Comparison of ENCODE assay signal across 9 mouse cellular contexts in the genomic region with DNA sequence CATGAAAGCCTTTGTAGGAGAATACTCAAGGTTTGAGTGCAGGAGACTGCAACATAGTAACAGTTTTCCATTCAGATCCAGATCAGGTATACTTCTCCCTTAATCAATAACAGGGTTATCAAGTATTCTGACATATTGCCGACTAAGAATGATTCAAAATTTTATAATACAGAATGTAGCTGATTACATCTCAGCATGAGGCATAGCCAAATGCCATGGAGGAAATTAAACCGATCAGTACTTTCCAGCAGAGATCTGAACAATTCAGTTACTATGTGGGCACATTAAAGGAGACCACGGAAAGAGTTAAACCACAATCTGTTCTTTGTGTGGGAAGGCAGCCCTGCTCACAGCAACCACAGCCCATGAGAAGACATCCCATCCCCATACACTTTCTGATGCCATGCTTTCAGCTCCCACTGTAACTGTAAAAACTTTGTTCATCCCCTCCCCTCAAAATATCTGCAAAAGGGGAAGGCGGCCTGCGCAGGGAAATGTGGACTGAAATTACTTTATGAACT.
DNase-seq lines count a peak whose midpoint lies in the region; ATAC-seq lines count a peak whose summit lies in the region.
"Had no signal": no experiment of that assay in that cellular context is flagged by ENCODE, and none has a peak within 500 bp of the region (broad histone marks: within the 10 kb centered on the region; RNA-seq: fewer than 3 reads in every experiment).

No protein-coding gene starts in this region.

- no peaks in the 10 kb centered on the region for H3K27me3 ChIP-seq in forebrain, embryonic 15.5 days
- peaks cover 33% of the 10 kb centered on the region for H3K27me3 ChIP-seq in liver, embryonic 12.5 days (replicated peaks)

- peak overlapping the region; percentile 61 for H3K9ac ChIP-seq in forebrain, embryonic 15.5 days (replicated peaks)
- no peak overlapping the region for H3K9ac ChIP-seq in liver, embryonic 12.5 days

- no peaks in the 10 kb centered on the region for H3K36me3 ChIP-seq in forebrain, embryonic 15.5 days
- peaks cover 8% of the 10 kb centered on the region; the same call in 1 of the 2 replicates for H3K36me3 ChIP-seq in liver, embryonic 12.5 days

- peak overlapping the region; percentile 75 for H3K4me3 ChIP-seq in forebrain, embryonic 15.5 days
- H3K4me3 ChIP-seq in liver, embryonic 12.5 days = no peak overlapping the region

- H3K4me1 ChIP-seq in forebrain, embryonic 15.5 days = peaks cover 3% of the 10 kb centered on the region; the same call in 1 of the 2 replicates
- no peaks in the 10 kb centered on the region for H3K4me1 ChIP-seq in liver, embryonic 12.5 days

- H3K27ac ChIP-seq in forebrain, embryonic 15.5 days (replicated peaks) = peak overlapping the region; percentile 93
- H3K27ac ChIP-seq in liver, embryonic 12.5 days = no peak overlapping the region

- H3K9me3 ChIP-seq in forebrain, embryonic 15.5 days = no peaks in the 10 kb centered on the region
- H3K9me3 ChIP-seq in liver, embryonic 12.5 days (replicated peaks) = no peaks in the 10 kb centered on the region

- 25% methylated on average over 5 of the region's 5 CpGs for WGBS in forebrain, embryonic 15.5 days
- WGBS in liver, embryonic 12.5 days (ENCODE audit: insufficient replicate concordance) = 51% methylated on average over 5 of the region's 5 CpGs

- peak overlapping the region; percentile 48 for H3K4me2 ChIP-seq in forebrain, embryonic 15.5 days (replicated peaks)
- H3K4me2 ChIP-seq in liver, embryonic 12.5 days = peak overlapping the region; percentile 23; the same call in 1 of the 2 replicates

- DNase-seq in heart, adult 11 months = peak; percentile 86
- no peak for DNase-seq in heart, postnatal 4 days
- peak; percentile 32 for DNase-seq in 3T3-L1 (ENCODE audit: low read depth, low spot score)
- DNase-seq in adrenal gland, adult (ENCODE audit: inconsistent age in 2 of 2, low spot score in 1 of 2) = no peak
- no peak for DNase-seq in lung, postnatal 10 days
- DNase-seq in layer of hippocampus, adult 9-10 months (ENCODE audit: low spot score) = no peak

- ATAC-seq in forebrain, embryonic 15.5 days (replicated peaks) = no peak
- ATAC-seq in liver, embryonic 12.5 days = no peak
- ATAC-seq: activated CD4-positive, CD25-positive, alpha-beta regulatory T cell, adult 4 months had no signal

Comparison
In these comparisons a context has a peak if more than half of its experiments do, and no peak if none do; other contexts are left out.
1. DNase-seq: peak in heart, adult 11 months (single experiment) and 3T3-L1 (single experiment); none in heart, postnatal 4 days (single experiment), adrenal gland, adult (0 of 2), lung, postnatal 10 days (single experiment) and layer of hippocampus, adult 9-10 months (single experiment).